Mouse (Mus musculus) natural killer cell, adult 2 months (primary cell): ENCODE results near the gene Ppp6r1.

Experiments used
- DNase-seq, 2 experiments: peaks; one replicate each; pipeline ENCODE4 v3.0.0; 2022; ENCODE audit warnings: low spot score in 2 of 2

Gene Ppp6r1

DNA sequence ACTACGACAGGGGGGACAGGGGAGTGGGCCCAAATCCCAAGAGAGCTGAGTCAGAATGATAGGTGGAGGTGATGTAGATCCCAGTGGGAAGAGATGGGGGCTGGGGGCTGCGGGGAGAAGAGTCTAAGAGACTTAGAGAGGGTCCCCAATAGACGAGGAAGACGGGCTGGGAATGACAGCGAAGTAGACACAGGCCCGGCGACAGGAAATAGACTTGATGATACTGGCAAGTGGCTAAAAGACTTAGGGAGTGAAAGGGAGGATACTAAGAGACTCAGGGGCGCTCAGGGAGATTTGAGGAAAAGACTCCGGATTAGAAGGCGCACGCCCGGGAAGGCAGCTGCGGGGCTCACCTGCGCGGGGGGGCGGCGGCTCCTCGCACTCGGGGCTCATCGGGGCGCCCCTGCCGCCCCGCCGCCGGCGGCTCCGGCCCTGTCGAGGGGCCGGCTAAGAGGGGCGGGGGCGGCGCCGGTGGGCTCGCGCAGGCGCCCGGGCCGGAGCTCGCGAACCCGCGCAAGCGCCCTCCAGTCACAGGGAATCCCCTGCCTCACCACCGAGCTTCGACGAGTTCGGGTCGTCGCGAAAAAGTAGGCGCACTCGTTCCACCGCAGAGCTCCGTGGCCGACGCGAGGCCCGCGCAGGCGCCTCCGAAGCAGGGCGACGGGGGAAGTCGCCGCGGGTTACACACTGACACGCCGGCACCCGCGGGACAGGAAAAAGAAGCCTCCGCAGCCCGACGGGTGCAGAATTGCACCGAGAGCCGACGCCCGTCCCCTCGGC is 501 bp downstream of the Ppp6r1 start:
- DNase-seq: no peak

DNA sequence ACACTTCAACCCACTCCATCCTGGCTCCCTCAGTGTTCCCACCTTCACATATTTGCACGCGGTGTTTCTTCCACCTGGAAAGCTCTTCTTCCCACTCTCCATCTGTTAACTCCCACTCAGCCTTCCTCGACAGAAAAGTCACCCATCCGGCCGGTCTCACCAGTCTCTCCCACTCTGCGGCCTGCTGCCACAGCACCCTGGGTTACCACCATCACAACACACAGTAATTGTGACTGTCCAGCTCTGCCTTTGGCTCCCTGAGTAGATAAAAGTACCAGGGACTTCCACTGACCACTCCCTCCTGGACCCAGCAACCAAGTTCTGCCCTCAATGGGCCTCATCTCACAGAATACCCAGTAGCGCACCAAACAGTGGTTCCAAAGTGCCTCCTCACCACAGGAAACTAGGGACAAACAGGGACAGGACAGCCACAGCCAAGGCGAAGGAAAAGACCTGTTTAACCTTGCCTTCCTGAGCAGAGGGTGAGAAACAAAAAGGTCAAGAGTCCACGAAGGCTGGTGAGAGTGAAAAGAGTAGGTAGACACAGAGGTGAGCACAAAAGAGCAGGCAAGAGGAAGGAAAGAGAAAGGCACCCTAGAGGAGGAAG is 1.2 kb downstream of the Ppp6r1 start:
- peak; percentile 12 to 51 for DNase-seq

GRCm38 (mm10) chr7:4656818-4657217 is 2.0 kb downstream of the Ppp6r1 start:
- no peak for DNase-seq

- DNase-seq: no peak
Measured at GRCm38 (mm10) chr7:4655916-4656315, 2.9 kb downstream of the Ppp6r1 start.

- DNase-seq: no peak
Measured at GRCm38 (mm10) chr7:4655393-4655792, 3.4 kb downstream of the Ppp6r1 start.

GRCm38 (mm10) chr7:4654221-4654620 is 4.6 kb downstream of the Ppp6r1 start:
- DNase-seq: no peak

DNA sequence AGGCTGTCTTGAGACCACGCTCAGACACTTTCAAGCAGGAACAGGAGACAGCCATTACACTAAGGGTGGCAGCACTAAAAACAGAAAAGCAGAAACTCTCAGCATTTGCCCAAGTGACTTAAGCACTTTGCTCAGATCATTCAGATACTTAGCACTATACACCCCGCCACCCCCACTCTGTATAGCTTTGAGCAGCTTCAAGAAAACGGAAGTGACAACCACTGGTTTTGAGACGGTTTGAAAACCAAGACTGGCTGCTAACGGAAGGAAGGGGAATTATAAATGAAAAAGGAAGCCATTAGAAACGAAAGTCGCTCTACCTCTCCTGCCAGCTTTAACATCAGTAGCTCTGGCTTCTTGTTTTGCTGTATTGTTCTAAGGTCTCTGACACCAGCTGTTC is 5.0 kb downstream of the Ppp6r1 start:
- peak; percentile 75 to 86 for DNase-seq

DNA sequence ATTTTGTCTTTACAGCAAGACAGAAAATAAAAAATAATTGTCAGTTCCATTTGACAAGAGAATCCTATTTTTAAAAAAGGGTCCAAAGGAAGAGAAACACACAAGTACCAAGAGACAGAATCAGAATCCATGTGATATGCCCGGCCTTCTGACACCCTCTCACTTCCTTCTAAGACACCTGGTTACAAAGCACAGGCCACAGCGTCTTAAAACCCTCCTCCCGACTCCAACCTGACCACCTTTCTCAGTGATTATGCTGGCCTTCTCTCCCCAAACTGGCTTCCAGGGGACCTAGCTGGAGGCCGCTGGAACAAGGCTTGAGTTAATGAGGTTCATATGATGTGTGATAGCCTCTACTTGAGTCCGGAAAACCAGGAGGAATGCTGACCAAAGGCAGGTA is 5.5 kb downstream of the Ppp6r1 start:
- no peak for DNase-seq

DNA sequence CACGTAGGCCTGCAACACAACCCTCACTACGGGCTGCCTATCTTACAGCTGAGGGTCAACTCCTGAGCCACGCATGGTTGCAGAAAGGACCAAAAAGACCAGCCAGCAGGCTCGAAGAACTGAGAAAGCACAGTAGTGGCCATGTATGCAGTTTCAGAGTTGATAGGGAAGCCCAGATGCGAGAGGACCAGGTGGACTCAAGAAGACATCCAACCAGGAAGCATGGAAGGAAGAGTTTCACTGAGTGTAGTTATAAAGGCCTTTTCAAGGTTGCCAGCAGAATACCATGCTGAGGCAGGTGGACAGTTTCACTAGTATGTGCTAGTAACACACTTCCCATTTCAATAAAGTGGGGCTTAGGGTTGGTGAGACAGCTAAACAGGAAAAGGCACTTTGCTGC is 6.1 kb downstream of the Ppp6r1 start:
- DNase-seq: no peak

GRCm38 (mm10) chr7:4651581-4651980 is 7.2 kb downstream of the Ppp6r1 start:
- peak; percentile 53 to 67 for DNase-seq

- DNase-seq: no peak
Measured at GRCm38 (mm10) chr7:4647992-4648391, 10.8 kb downstream of the Ppp6r1 start.

DNA sequence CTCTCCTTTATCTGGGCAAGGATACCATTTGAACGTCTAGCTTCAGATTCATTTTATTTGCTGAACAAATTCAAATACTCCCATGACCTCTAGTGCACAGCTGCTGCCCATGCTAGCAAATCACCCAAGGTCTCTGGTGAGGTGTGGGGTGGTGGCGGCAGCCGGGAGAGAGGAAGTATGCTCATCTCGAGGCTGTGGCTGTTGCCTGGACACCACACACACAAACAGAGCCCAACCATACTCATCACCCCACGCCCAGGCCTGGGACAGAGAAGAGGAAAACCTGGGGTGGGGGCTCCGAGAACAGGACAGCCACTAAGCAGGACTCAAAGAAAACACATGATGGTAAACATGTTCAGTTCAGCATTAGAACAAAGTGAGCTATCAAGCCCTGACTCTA is 11.5 kb downstream of the Ppp6r1 start:
- peak; percentile 84 to 86 for DNase-seq

GRCm38 (mm10) chr7:4646806-4647205 is 12.0 kb downstream of the Ppp6r1 start:
- DNase-seq: no peak

DNA sequence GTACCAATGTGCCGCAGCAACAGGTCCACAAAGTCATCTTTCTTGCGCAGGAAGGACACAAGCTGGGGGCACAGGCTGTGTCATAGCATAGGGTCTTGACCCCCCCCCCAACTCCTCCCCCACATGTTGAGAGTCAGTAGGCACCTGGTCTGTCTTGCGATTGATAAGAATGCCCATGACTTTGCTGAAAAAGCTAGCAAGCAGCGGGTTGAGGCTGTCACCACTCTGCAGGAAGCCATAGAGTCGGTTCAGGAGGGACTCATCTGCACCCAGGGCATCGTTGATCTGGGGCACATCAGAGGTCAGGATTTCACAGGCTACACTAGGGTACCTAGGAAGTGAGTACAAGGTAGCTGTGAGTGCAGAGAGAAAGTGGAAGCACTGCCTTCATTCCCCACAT is 15.6 kb downstream of the Ppp6r1 start:
- DNase-seq: no peak

DNA sequence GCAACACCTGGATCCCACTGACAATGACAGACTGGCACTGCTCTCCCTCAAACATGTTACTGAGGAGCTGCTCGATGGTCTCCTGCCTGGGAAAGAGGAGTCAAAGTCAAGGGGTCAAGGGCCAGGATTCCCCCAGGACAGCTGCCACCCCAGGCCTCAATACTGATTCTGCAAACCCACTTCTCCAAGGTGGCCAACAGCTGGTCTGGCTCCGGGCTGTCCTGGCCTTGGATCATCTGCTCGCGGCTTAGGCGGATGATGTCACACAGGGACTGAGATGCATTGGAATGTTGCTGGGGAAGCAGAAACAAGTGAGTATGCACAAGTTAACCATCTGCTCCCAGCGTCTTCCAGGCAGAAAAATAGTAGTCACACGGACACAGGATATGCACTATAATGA is 16.9 kb downstream of the Ppp6r1 start:
- DNase-seq: no peak

GRCm38 (mm10) chr7:4641155-4641554 is 17.7 kb downstream of the Ppp6r1 start:
- DNase-seq: no peak

DNA sequence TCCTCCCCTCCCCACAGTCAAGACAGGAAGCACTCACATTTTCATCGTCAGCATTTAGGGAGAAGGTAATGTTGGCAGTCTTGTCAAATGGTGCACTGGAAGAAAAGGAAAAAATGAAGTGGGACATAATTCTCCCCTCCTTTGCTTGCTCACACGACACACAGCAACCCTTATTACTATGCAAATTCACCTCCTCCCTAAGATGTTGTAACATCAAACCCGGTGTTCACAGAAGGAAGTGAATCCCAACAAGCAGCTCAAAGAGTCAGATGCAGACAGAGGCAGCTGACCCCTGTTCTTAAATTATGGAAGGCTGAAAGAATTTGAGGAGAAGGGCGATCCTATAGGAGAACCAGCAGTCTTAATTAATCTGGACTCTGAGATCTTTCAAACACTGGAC is 22.6 kb downstream of the Ppp6r1 start:
- no peak for DNase-seq

GRCm38 (mm10) chr7:4631031-4631430 is 27.8 kb downstream of the Ppp6r1 start, which contains the start of gene Tmem86b:
Gene Tmem86b, minus strand, starts transcription at chr7:4631422.
- DNase-seq: no peak

- DNase-seq: no peak
Measured at GRCm38 (mm10) chr7:4630198-4630597, 28.6 kb downstream of the Ppp6r1 start.

DNA sequence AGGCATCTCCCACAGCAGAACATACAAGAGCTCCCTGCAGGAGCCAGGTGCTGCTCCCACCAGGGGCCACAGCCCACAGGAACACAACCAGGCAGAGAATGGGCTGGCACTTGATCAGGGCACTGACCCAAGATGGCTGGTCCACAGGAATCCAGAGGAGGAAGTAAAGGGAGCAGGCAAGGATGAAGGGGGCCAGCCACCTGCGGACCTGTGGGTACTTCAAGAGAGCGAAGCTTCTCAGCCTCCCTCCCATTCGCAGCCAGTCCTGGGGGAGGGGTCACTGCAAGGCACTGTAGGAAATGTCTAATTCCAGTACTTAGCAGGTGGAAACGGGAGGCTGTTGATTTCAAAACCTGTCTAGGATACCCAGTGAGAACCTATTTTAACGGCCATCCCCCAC is 29.2 kb downstream of the Ppp6r1 start:
- no peak for DNase-seq

DNA sequence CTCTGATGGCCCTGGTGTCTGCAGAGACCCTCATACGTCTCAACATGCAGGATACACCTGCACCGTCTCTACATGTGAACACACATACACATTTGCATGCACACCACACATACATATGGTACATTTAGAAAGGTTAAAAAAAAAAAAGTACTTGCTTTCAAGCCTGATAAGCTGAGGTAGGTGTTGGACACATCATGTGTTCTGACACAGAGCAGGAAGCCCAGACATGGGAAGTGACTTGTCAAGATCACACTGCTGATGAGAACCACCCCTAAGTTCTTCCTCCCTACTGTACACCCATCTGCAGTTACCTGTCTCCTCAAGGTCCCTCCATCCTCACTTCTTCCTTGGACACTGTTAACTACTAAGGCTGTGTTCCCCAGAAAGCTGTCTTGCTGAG is 32.9 kb downstream of the Ppp6r1 start:
- no peak for DNase-seq

- peak; percentile 19 to 23 for DNase-seq
Measured at GRCm38 (mm10) chr7:4624343-4624742, 34.5 kb downstream of the Ppp6r1 start.

DNA sequence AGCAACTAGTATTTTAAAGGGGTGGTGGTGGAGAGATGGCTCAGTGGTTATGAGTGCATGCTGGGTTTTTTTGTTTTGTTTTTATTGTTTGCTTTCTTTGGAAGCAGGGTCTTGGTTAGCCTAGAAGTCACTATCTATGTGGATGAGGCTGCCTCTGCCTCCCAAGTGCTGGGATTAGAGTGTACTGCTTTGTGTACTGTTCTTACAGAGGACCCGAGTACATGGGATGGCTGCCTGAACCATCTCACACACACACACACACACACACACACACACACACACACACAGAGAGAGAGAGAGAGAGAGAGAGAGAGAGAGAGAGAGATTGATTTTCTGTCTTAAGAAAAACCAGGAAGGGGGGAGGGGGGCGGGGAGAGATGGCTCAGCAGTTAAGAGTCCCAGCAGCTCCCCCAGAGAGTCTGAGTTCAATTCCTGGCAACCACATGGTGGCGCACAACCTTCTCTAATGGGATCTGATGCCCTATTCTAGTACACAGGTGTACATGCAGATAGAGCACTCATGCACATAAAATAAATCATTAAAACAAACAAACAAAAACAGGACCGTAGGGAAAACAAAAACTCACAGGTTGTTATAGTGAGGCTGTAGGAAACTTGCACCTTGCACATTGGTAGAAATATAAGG is 35.2 kb downstream of the Ppp6r1 start:
- peak in 1 of 2 experiments; percentile 63 for DNase-seq
